Mouse (Mus musculus) neural tube, embryonic 15.5 days (tissue): ENCODE data around the gene Mettl16. TPM values are rescaled to one million over a fixed set of nuclear protein-coding genes. Genes with fewer than 3 reads are reported as not detected.

Experiments
- ATAC-seq: fragments of 200-750 bp; cut with Nextera tagmentation; 2 replicates; pipeline ENCODE4 v1.8.0; 2017; ENCODE audit warnings: mild to moderate bottlenecking, moderate TSS enrichment, moderate library complexity; ENCODE audit not compliant: low FRiP score
- H3K27ac ChIP-seq: fragments of 300-500 bp; sonication (generic); replicated peaks from 2 replicates; pipeline ENCODE4 v1.5.1; 2015; ENCODE audit warnings: mild to moderate bottlenecking, inconsistent platforms
- H3K27me3 ChIP-seq: fragments of 300-500 bp; sonication (generic); replicated peaks from 2 replicates; pipeline ENCODE4 v1.6.1; 2015; ENCODE audit warnings: inconsistent platforms
- H3K36me3 ChIP-seq: fragments of 300-500 bp; sonication (generic); 2 replicates; pipeline ENCODE4 v1.6.1; 2015; ENCODE audit warnings: inconsistent platforms
- H3K4me1 ChIP-seq: fragments of 300-500 bp; sonication (generic); 2 replicates; pipeline ENCODE4 v1.6.1; 2015; ENCODE audit warnings: inconsistent platforms
- H3K4me2 ChIP-seq: fragments of 300-500 bp; sonication (generic); 2 replicates; pipeline ENCODE4 v1.6.1; 2015; ENCODE audit warnings: inconsistent platforms, mild to moderate bottlenecking, moderate library complexity
- H3K4me3 ChIP-seq: fragments of 300-500 bp; sonication (generic); replicated peaks from 2 replicates; pipeline ENCODE4 v1.5.1; 2015; ENCODE audit warnings: mild to moderate bottlenecking, inconsistent platforms
- H3K9ac ChIP-seq: fragments of 300-500 bp; sonication (generic); replicated peaks from 2 replicates; pipeline ENCODE4 v1.6.1; 2015; ENCODE audit warnings: mild to moderate bottlenecking, inconsistent platforms
- H3K9me3 ChIP-seq: fragments of 300-500 bp; sonication (generic); replicated peaks from 2 replicates; pipeline ENCODE4 v1.6.1; 2016; ENCODE audit warnings: inconsistent platforms
- WGBS: fragments of 180-500 bp; shearing (Covaris S2); methylation state at CpG from one replicate; pipeline ENCODE4 v1.1.7; 2015; ENCODE audit warnings: mixed read lengths; 5-methylcytosine and 5-hydroxymethylcytosine counted together
- polyA plus RNA-seq: library from polyadenylated mRNA; unstranded; fragments of >200 nt; fragmentation: Nextera tagmentation; extraction: Ambion mirVana; gene quantifications from 2 replicates; pipeline ENCODE4 v1.2.1, GENCODE M21; 2015

The Mettl16 gene
- polyA plus RNA-seq, 1 experiment from 2014 or later: 45.5 TPM

DNA sequence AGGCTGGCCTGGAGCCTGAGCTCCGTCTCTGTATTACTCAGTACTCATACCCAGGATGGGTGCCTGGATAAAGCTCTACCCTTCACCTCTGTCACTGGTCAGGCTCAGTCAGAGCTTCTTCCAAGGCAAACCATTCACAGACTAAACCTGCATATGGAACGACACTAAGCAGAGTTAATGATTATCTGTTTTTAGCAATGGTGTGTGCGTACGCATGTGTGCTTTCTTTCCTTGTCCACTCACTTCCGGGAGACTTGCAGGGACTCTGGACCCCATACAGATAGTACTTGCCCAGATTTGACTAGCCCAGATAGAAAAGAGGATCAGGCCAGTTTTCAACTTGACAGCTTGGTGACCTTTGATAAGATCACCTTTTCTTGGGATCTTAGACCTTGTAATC is 56.1 kb downstream of the Mettl16 start:
- Histone ChIP-seq H3K9me3 (no peaks in the 10 kb centered on the region), H3K36me3 (no peaks in the 10 kb centered on the region), H3K27me3 (no peaks in the 10 kb centered on the region), H3K9ac (no peak overlapping the region), H3K4me3 (no peak overlapping the region), H3K4me1 (peaks cover 15% of the 10 kb centered on the region), H3K4me2 (no peak overlapping the region), H3K27ac (no peak overlapping the region)
- no peak for ATAC-seq
- WGBS: 92% methylated on average over 5 of the region's 5 CpGs

DNA sequence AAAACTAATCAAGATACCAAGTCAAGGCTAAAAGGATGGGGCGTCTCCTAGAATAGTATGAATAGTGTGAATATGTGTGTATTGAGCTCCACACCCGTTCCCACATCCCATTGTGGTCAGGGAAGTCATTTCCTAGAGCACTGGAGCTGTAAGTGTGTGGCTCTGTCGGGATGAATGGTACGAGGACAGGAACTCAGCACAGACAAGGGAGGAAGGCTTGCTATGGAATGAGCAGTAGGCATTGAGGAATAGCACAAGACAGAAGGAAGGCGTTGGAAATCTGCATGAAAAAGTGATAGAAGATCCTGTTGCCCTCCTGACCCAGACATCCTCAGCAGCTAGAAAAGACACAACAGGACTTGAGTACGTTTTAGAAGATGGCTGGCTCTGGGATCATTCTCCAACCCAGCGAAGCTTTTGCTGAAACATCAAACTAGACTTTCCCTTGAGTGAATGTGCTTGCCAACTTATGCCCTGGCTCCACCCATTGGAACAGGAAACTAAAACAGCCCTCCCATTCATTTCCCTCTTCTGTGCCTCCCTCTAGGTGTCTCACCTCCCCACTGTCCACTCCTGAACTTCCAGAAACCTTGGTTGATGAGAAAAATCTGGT is 57.3 kb downstream of the Mettl16 start:
- Histone ChIP-seq H3K36me3 (no peaks in the 10 kb centered on the region), H3K9ac (no peak overlapping the region), H3K4me2 (no peak overlapping the region), H3K9me3 (no peaks in the 10 kb centered on the region), H3K27me3 (no peaks in the 10 kb centered on the region), H3K4me1 (peaks cover 21% of the 10 kb centered on the region), H3K27ac (no peak overlapping the region), H3K4me3 (no peak overlapping the region)
- WGBS: 79% methylated on average over 7 of the region's 7 CpGs
- no peak for ATAC-seq

- 25% methylated on average over 2 of the region's 2 CpGs for WGBS
- Histone ChIP-seq H3K36me3 (no peaks in the 10 kb centered on the region), H3K4me1 (peaks cover 27% of the 10 kb centered on the region), H3K27me3 (no peaks in the 10 kb centered on the region), H3K9me3 (no peaks in the 10 kb centered on the region), H3K27ac (no peak overlapping the region), H3K4me2 (no peak overlapping the region), H3K4me3 (no peak overlapping the region), H3K9ac (no peak overlapping the region)
- ATAC-seq: no peak
Measured at GRCm38 (mm10) chr11:74828404-74828931, 57.8 kb downstream of the Mettl16 start.

DNA sequence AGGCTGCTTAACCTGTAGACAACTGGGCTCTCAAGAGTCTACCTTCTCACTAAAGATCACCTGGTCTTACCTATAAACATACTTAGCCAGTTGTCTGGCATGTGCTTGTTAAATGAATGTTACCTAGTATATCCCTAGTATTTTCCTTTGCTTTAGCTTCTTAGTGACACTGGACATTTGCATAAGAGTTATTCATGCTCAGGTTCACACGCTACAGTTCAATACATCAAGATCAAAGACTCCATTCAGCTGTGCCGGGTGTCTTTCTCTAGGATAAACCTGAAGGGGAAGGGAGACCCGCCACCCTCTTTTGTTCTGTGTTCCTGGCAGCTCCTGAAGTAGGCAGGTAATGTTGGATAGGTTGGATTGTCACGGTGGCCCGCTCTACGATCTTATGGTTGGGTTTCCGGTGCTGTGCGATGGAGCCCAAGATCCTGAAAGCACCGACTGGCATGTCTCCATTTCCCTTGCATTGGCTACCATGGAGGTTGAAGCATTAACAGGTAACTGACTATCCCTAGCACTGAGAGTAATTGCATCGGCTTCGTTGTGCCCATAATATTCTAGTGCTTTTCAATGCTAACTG is 58.4 kb downstream of the Mettl16 start:
- peak overlapping the region; percentile 97 for H3K27ac ChIP-seq
- H3K9ac ChIP-seq: 0 out of 2 replicates have a peak overlapping the region, but pooled peaks have one; percentile 42
- peak overlapping the region; percentile 99 for H3K4me3 ChIP-seq
- peak overlapping the region; percentile 90 for H3K4me2 ChIP-seq
- H3K27me3 ChIP-seq: no peaks in the 10 kb centered on the region
- no peaks in the 10 kb centered on the region for H3K36me3 ChIP-seq
- WGBS: 10% methylated on average over 11 of the region's 11 CpGs
- H3K4me1 ChIP-seq: peaks cover 33% of the 10 kb centered on the region
- H3K9me3 ChIP-seq: no peaks in the 10 kb centered on the region
- ATAC-seq: no peak

DNA sequence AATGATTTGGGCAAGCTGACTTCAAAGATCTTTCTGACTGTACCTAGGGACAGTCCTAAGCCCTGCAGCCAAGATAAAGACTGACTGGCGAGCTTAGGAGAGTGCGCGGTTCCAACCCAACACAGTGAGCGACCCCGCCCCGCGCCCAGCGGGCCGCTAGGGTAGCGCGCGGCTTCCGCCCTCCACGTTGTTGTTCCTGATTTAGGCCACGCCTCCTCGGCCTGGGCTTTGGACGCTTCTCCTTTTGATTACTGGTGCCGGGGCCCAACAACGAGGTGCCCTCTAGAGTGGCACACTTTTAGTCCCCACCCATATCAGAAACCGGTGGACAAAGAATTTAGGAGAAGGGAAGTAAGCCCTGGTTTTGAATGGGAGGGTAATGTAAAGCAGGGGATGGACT is 59.2 kb downstream of the Mettl16 start:
- WGBS: 0% methylated on average over 20 of the region's 20 CpGs
- Histone ChIP-seq H3K9me3 (no peaks in the 10 kb centered on the region), H3K4me3 (peak overlapping the region; percentile 99), H3K27ac (peak overlapping the region; percentile 97), H3K9ac (peak overlapping the region; percentile 42; the same call in 1 of the 2 replicates), H3K4me1 (peaks cover 40% of the 10 kb centered on the region), H3K36me3 (no peaks in the 10 kb centered on the region), H3K4me2 (peak overlapping the region; percentile 90), H3K27me3 (no peaks in the 10 kb centered on the region)
- peak; percentile 28; the same call in 1 of the 2 replicates for ATAC-seq

DNA sequence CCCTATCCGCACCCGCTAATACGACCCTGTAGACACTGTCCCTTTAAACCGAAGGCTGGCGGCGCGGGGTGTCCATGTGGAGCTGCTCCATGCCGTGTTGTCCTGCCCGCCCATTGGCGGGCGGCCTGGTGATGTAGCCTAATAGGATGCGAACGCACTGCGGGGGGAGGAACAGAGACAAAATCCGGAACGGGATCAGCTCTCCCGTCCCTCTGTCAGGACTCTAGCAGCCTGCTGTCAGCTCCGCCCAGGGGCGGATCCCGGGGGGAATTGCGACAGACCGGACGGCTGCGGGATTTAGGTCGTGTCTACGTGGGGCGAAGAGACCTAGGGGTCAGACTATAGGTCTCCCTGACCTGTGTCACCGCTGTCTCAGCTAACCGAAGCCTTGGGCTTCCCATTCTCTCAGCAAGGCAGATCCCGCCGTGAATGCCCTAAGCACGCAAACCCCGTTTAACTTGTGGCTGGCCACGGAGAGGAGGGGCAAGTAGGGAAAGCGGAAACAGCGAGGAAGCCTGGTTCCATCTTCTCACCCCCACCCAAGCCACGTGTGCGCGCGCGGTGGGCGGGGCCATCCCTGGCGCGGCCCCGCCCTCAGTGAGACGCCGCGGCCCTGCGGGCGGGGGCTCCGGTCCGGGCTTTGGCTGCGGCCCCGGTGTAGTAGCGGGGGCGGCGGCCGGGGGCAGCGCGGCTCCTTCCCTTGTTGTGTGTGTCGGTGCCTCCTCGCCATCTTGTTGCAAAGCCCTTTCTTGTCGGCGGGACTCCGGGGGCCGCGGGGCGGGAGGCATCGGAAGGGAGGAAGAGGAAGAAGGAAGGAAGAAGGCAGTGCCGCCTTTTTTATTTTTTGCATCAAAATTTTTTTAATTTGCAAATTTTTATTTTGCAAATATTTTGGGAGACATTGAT is 59.9 kb downstream of the Mettl16 start, which contains the start of gene Mnt:
Mnt (plus strand) TSS at position 665 of the 906 bp plus-strand sequence.
- Histone ChIP-seq H3K4me2 (peak within 1 kb of the TSS; percentile 90), H3K9ac (peak within 1 kb of the TSS; percentile 94), H3K4me1 (peaks cover 44% of the 10 kb centered on the region), H3K9me3 (no peaks in the 10 kb centered on the region), H3K27ac (peak within 1 kb of the TSS; percentile 97), H3K27me3 (no peaks in the 10 kb centered on the region), H3K4me3 (peak within 1 kb of the TSS; percentile 99), H3K36me3 (no peaks in the 10 kb centered on the region)
- ATAC-seq: peak; percentile 89
- under 1% methylated on average over 70 of the region's 70 CpGs for WGBS

GRCm38 (mm10) chr11:74831191-74831605 is 60.6 kb downstream of the Mettl16 start:
- Histone ChIP-seq H3K27me3 (no peaks in the 10 kb centered on the region), H3K4me2 (peak overlapping the region; percentile 90), H3K4me3 (peak overlapping the region; percentile 99), H3K27ac (peak overlapping the region; percentile 97), H3K36me3 (no peaks in the 10 kb centered on the region), H3K9me3 (no peaks in the 10 kb centered on the region), H3K4me1 (peaks cover 51% of the 10 kb centered on the region), H3K9ac (peak overlapping the region; percentile 94)
- under 1% methylated on average over 35 of the region's 35 CpGs for WGBS
- ATAC-seq: peak; percentile 7; the same call in 1 of the 2 replicates

DNA sequence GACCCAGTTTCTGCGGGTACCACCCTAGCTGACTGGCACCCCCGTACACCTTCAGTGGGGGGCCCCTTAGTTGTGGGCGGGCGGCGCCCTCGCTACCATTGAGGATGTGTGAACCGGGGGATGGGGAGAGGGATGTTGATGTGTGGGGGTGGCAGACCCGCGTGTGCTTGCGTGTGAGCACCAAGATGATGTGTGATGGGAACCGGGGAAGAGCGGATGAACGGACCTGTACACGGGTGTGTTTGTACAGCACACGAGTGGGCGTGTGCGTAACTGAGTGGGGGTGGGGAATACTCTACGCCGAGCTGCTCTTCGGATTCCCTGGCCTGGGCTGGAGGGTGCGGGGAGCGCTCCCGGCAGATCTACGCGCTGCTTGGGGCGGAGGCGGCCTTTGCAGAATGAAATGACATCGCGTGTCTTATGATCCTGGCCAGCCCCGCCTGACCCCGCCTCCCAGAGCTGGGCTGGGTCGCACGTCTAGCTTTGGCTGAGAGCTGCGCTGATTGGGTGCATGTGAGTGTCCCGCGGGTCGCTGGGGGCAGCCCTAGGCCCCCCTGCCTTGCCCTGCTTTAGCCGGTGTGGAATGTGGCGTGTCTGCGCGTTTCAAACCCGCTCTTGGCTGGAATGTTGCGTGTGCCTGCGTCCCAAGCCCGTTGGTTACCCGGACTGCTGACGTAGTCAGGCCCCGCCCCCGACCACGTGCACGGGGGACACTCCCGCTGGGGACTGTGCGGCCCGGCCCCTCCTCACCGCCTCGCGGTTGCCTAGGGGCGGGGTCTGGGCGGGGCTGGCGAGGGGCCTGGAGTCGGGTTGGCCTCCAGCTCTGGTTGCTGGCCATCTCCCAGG is 61.2 kb downstream of the Mettl16 start:
- Histone ChIP-seq H3K27me3 (no peaks in the 10 kb centered on the region), H3K36me3 (no peaks in the 10 kb centered on the region), H3K9me3 (no peaks in the 10 kb centered on the region), H3K4me3 (peak overlapping the region; percentile 99), H3K9ac (peak overlapping the region; percentile 94), H3K4me1 (peaks cover 55% of the 10 kb centered on the region), H3K27ac (peak overlapping the region; percentile 97), H3K4me2 (peak overlapping the region; percentile 90)
- under 1% methylated on average over 61 of the region's 61 CpGs for WGBS
- peak; percentile 74 for ATAC-seq

DNA sequence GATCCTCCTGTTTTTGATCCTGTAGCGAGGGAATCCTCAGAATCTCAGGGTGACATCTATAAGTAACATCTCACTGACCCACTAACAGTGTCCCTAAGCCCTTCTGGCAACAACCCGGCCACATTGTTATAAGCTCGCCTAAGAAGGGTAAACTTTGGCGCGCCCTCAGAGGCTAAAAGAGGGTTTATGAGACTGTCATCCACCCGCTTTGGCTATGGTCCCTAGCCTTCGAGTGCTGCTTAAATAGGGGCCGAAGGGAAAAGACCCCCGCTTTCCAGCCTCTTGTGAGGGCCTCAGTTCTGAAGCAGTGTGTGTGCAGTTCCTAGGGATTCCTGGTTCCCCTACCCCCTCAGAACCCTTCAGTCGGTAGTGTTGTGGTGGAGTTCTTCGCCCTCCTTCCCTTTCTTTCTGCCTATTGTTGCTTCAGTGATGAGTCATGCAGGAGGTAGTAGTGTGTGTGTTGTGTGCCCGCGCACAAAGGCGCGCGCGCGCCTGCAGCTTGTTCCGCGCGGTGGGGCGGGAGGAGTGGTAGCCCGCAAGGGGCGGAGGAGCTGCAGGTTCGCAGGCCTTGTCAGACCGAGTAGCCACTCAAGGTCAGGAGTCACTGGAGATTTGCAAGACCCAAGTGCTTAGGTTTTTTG is 62.0 kb downstream of the Mettl16 start:
- ATAC-seq: no peak
- Histone ChIP-seq H3K4me1 (peaks cover 63% of the 10 kb centered on the region), H3K27me3 (no peaks in the 10 kb centered on the region), H3K9me3 (no peaks in the 10 kb centered on the region), H3K27ac (peak overlapping the region; percentile 97), H3K36me3 (no peaks in the 10 kb centered on the region), H3K4me3 (peak overlapping the region; percentile 99), H3K4me2 (peak overlapping the region; percentile 90), H3K9ac (peak overlapping the region; percentile 94)
- WGBS: under 1% methylated on average over 26 of the region's 26 CpGs

DNA sequence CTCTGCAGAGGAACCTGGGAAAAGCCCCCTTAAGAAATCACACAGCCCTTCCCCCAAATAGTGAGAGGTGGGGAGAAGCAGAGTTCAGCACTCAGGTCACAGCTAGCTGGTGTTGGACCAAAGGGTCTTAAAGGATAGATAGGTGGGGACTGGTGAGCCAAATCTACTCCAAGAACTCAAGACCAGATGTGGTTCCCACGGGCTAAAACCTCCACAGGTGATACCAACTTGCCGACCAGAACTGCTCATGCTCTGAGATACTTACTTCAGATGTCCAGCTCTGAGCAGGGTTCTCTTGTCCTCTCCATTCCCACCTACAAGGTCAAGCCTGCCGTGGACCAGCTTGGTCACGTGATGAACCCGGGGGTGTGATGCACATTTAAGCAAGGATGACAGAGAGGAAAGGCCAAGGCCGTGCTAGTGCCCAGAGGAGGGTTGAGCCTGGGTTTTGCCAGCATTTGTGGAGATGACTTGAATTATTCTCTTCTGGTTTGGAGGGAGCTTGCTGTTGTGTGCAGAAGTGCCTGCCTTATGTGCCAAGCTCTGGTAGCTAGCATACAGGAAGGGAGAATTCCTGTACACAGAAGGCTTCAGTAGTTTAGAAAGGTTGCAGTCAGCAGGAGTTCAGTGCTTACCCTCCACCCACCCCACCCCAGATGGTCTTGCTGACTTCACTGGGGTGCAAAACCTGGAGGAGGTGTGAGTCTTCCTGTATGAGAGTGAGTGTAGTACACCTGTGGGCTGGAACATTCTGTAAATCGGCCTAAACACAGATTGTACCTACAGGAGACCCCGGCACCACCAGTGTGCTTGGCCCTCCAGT is 63.1 kb downstream of the Mettl16 start:
- Histone ChIP-seq H3K4me1 (peaks cover 65% of the 10 kb centered on the region), H3K9ac (peak overlapping the region; percentile 94), H3K27me3 (no peaks in the 10 kb centered on the region), H3K27ac (no peak overlapping the region; the same call in 1 of the 2 replicates), H3K4me3 (peak overlapping the region; percentile 99), H3K36me3 (no peaks in the 10 kb centered on the region), H3K9me3 (no peaks in the 10 kb centered on the region), H3K4me2 (peak overlapping the region; percentile 90)
- no peak for ATAC-seq
- WGBS: 85% methylated on average over 8 of the region's 8 CpGs
